Mouse (Mus musculus) erythroblast, embryonic 14.5 days (primary cell): ENCODE results near the gene Ighmbp2.

Experiments used
- GATA1 ChIP-seq: IDR thresholded peaks from 2 replicates; pipeline ENCODE4 v1.6.1; 2012; ENCODE audit warnings: low read length, inconsistent platforms, mixed read lengths
- TAL1 ChIP-seq: IDR thresholded peaks from 3 replicates; pipeline ENCODE4 v1.6.1; 2012; ENCODE audit warnings: low read length, inconsistent platforms, mixed read lengths

DNA sequence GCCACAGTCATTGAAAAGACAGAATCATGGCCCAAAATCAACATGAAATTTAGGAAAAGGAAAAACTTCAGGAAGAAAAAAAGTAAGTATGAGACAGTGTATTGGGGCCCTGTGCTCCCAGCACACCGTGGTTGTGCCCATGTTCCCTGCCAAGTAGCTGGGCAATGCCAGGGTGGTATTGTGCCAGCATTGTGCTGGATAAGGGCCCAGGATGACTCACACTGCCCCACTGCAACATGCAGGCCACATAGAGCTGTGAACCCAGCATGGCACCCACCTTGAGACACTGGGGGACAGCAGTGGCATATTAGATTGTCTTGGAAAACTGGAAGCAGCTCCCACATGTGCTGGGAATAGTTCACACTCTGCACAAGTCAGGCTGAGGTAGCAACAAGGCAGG lies 6.2 kb upstream of the Ighmbp2 start:
- no peak for TF ChIP-seq GATA1
- no peak for TF ChIP-seq TAL1
